Mouse (Mus musculus): ENCODE results near the gene Usp5. TPM values are rescaled to one million over a fixed set of nuclear protein-coding genes. Genes with fewer than 3 reads are reported as not detected.
"Not testable (repeated sequence)": the region's sequence is repeated elsewhere in the genome, so short reads cannot be mapped to it uniquely, and the experiment has no call there.

The Usp5 gene
- total RNA-seq, 4 experiments from 2014 or later, result 134 to 158 (median 154) TPM

DNA sequence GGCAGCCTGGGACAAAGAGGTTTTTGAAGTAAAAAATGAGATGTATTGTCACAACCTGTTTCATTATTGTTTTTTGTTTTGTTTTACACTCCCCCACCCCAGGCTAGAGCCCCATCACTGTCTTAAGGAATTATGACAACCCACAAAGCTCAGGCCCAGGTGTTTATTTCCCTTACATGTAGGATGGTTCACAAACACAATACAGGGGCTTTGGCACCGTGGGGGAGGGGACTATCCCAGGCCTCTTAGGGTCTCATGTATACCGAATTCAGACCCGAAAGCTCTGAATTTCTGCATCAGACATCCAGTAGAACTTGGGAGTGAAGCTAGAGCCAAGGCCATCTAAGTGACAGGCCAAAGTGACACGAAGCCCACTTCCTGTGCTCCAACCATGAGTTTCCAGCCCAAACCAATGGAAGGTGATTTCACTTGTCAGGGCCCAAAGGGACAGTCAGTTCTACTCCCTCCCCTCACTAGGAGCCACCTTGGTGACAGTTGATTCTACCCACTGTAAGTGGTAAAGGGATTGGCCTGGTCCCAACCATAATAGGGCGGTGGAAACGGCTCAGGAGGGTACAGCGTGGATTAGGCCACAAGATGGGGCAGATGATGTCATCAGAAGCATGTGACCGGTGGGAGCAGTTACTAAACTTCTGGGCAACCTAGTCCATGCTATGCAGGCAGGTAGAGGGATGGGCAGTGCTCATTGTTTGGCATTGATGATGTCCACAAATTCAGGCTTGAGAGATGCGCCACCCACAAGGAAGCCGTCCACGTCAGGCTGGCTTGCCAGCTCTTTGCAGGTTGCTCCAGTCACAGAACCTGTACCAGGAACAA is 18.5 kb downstream of the Usp5 start:
- DNase-seq, result not testable (repeated sequence)

DNA sequence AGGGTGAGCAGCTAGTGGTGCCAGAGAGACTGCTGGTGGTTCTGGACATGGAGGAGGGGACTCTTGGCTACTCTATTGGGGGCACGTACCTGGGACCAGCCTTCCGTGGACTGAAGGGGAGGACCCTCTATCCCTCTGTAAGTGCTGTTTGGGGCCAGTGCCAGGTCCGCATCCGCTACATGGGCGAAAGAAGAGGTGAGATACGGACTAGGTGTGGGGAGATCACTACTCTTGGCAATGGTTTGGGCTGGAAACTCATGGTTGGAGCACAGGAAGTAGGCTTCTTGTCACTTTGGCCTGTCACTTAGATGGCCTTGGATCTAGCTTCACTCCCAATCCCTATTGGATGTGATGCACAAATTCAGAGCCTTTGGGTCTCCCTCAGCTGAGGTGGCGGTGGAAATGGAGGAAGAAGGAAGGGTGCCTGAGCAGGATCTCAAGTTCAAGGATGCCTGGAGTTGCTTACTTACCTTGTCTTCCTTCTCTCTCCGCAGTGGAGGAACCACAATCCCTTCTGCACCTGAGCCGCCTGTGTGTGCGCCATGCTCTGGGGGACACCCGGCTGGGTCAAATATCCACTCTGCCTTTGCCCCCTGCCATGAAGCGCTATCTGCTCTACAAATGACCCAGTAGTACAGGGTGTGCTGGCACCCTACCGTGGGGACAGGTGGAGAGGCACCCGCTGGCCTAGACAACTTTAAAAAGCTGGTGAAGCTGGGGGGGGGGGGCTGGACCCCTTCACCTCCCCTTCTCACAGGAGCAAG is 19.3 kb downstream of the Usp5 start:
- no peak for DNase-seq

DNA sequence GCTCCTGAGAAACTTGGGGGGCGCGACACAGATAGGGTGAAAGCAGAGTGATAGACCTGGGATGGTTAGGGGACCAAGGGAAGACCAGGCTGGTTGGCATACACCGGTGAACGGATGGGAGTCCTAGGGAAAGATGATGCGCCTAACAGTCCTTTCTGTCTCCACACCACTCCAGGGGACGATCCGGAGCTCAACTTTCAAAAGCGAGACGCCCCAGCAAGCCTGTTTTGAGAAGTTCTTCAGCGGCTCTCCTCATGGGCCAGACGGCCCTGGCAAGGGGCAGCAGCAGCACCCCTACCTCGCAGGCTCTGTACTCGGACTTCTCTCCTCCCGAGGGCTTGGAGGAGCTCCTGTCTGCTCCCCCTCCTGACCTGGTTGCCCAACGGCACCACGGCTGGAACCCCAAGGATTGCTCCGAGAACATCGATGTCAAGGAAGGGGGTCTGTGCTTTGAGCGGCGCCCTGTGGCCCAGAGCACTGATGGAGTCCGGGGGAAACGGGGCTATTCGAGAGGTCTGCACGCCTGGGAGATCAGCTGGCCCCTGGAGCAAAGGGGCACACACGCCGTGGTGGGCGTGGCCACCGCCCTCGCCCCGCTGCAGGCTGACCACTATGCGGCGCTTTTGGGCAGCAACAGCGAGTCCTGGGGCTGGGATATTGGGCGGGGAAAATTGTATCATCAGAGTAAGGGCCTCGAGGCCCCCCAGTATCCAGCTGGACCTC is 20.1 kb downstream of the Usp5 start:
- DNase-seq, result peak; percentile 78

DNA sequence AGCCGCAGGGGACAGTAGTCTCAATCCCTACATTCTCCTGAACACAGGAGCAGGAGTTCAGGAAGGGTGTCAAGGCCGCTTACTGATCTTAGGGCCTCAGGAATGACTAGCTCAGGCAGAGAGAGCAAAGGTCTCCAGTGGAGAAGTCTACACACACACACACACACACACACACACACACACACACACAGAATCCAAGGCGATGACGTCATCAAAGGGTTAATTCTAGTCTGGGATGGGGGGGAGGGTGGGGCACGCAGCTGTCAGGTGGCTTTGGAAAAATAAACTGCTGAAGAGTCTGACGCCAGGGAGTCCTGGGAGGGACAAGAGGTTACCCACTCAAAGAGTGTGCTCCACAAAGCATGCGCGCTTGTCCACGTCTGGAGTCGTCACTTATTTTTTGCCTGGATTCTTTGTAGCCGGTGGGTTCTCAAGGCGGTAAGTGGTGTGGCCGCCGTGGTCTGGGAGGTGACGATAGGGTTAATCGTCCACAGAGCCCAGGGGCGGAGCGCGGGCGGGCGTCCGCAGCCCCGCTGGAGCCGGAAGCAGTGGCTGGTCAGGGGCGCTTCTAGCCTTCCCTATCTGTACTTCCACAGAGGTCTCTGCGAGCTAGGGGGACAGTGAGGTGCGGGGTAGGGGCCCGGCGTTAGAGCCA is 20.8 kb downstream of the Usp5 start, which contains the start of gene Spsb2:
Spsb2 (plus strand) TSS at position 304 of the 655 bp plus-strand sequence.
- DNase-seq, result peak; percentile 71

DNA sequence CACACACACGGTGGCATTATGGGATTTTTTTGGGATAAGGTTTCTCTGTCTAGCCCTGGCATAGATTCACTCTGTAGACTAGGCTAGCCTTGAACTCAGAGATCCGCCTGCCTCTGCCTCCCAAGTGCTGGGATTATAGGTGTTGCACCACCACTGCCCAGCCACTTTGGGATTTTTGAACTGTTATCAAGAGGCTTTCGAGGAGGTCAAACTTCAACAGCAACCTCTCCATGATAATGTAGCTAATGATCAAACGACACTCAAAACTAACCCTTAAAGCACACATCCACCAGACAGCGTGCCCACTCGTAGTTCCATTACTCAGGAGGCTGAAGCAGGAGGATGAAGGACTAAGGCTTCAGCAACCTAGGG is 21.3 kb downstream of the Usp5 start:
- no peak for DNase-seq

DNA sequence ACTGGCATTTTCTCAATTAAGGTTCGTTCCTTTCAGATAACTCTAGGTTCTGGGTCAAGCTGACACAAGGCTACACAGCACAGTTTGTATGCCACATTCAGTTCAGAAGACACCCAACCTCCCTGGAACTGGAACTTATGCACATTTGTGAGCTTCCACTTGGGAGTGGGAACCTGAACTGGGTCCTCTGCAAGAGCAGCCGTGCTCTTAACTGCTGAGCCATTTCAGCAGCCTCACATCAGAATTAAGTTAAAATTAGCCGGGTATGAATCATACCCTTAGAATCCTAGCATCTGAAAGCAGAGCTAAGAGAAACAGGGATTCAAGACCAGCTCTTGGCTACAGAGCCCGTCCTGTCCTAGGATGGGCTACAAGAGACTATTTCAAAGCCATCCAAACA is 21.9 kb downstream of the Usp5 start:
- DNase-seq, result no peak

DNA sequence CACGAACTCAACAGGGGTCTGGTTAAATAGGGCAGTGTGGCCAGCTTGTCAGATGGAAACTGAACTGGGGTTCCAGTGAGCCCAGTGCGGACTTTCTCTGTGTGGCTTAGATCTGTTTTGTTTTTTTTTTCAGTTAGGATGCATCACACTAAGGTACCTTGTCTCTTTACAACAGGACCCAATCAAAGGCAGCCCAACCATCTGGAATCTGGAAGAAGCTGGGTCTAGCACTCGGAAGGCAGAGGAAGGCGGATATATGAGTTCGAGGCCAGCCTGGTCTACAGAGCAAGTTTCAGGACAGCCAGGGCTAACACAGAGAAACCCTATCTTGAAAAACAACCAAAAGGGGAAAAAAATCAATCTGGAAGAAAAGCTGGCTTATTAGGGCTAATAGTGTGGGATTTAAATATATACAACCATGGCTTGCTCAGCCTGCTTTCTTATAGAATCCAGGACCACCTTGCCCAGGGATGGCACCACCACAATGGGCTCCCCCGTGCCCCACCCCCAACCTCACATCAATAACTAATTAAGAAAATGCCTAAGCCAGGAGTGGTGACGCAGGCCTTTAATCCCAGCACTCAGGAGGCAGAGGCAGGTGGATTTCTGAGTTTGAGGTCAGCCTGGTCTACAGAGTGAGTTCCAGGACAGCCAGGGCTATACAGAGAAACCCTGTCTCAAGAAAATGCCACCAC is 22.7 kb downstream of the Usp5 start:
- DNase-seq, result no peak

DNA sequence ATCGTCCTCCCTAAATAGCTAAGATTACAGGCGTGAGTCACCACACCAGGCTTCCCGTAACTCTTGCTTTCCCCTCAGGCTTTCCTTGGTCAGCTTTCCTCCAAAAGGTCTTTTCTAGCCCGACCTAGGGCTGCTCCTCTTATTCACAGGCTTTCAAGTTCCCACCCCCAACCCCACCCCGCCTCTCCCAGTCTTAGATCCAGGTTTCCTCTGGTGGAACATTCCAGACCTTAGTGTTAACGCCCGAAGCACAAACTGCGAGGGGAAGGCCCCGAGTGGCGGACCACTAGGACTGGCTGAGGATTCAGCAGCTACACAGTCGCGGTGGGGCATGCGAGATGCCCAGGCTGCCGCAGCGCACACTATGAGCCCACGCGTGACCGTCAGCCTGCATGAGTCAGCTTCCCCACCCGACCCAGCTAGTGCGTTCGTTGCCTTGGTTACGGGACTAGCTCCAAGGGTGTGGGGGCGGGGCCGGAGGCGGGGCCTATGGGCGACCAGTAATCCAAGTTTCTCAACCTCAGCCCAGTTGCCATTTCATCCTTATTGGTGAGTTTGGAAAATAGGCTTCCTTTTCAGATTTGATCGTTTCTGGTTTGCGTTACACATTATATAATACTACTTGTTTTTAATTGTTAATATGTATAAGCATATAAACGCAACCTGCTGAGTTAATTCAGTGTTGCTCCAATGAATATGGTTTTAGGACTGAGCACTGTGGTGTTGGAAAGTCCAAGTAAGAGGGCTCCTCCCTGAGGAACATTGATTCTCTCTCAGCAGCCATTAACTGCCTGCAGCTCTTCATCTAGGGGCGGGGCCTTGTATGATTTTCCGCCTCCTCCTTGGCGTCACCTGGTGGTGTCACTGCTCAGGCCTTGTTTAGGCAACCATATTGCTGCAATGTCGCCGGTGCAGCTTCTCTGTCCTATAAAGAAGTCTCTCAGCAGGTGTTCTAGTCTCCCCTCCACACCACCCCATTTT is 23.7 kb downstream of the Usp5 start:
- DNase-seq, result peak; percentile 96

DNA sequence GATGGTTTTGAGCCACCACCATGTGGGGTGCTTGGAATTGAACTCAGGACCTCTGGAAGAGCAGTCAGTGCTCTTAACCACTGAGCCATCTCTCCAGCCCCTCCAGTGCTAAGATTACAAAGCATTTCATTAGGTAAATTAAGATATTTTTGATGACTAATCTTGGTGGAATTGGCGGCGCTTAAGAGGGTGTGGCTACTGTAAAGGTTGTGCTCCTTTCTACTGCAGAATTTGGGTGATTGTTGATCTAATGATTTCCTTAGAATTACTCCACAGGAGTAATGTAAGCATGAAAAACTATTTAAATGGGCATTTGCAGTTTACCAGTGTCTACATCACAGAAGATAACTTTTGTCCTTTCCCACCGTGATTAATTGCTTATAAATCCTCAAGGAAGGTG is 24.9 kb downstream of the Usp5 start:
- DNase-seq, result no peak

DNA sequence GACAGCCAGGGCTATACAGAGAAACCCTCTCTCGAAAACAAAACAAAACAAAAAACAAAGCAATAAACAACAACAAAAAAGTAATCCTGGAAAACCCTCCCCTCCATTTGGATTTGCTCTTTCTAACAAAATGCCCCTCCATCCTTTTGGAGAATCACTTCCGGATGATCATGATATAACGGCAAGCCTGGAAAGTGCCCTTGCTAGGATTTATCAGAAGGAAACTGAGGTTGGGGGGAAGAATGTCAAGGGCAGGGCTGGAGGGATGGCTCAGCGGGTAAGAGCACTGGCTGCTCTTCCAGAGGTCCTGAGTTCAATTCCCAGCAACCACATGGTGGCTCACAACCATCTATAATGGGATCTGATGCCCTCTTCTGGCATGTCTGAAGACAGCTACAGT is 25.6 kb downstream of the Usp5 start:
- not testable (repeated sequence) for DNase-seq

DNA sequence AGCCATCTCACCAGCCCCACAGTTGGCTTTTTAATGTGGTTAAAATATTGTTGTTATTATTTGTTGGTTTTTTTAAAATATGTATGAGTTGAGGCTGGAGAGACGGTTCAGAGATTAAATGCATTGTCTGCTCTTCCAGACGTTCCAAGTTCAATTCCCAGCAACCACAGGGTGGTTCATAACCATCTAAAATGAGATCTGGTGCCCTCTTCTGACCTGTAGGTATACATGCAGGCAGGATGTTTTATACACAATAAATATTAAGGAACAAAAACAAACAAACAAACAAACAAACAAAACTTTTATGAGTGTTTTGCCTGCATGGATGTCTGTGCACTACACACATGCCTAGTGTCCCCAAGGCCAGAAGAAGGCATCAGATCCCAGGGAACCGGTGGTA is 26.2 kb downstream of the Usp5 start:
- DNase-seq, result no peak

DNA sequence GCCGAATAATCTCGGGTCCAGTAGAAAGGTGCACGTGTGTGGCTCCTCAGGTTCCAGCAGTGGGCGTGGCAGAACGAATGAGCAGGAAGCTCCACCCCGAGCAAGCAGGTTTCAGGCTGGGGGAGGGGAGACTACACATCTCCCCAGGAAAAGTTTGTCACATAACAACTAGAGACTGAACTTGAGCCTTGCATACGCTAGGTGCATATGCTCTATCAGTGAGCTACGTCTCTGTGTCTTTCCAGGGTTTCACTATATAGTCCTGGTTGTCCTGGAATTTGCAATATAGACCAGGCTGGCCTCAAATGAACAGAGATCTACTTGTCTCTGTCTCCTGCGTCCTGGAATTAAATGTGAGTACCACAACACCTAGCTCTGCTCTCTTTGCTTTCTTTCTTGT is 26.9 kb downstream of the Usp5 start:
- not testable (repeated sequence) for DNase-seq

DNA sequence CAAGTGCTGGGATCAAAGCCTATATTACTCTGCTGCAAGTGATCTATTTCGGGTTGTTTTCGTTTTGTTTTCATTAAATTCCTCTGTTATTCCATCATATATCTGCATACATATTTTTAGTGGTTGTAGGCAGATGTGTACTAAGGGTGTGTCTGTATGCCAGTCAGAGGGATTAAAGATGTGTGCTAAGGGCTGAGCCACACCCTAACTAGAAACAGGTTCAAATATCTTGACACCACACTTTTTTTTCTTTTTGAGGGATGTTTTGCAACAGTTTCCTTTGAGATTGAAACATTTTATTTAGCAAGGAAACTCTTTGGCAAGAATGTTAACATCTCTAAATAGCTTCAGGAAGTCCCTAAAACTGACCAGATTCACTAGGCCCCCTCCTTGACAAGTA is 33.1 kb downstream of the Usp5 start:
- DNase-seq, result no peak

DNA sequence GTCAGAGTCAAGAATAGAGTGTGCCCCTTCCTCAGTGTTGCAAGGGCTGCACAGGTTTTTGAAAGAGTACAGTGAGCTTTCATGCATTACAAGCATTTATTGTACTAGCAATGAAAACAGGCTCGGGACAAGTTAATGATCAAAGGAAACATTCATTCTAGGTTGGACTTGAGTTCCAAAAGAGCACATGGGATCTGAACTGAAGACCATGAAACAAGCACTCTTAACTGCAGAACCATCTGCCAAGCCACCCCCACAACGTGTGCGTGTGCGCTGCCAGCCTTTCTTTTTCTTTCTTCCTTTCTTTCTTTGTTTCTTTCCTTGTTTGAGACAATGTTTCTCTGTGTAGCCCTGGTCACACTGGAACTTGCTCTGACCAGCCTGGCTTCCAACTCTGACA is 33.5 kb downstream of the Usp5 start:
- no peak for DNase-seq

DNA sequence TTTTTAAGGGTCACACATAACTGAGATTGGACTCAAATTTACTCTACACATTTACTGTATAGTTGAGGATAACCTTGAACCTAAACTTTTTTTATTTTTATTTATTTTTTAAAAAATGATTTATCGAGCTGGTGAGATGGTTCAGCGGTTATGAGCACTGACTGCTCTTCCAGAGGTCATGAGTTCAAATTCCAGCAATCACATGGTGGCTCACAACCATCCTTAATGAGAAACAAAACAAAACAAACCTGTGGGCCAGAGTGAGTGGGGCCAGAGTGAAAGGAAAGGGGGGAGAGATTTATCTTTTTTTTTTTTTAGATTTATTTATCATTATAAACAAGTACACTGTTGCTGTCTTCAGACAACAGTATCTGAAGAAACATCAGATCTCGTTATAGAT is 37.4 kb downstream of the Usp5 start:
- no peak for DNase-seq

DNA sequence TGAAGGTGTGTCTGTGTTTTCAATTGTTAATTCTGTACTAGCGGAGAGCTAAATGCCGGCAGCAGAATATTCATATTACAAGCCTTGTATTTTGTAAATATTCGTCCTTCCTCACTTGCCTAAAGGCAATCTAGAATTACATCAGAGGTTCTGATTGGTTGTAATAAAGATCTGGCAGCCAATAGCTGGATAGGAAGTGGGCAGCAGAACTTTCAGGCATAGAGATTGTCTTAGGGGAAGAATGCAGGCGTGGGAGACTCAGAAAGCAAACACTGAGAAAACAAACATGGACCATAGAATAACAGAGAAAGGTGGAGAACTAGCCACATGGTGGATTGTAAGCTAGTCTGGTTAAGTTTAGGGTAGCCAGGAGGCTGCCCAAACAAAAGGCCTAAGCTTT is 39.2 kb downstream of the Usp5 start:
- no peak for DNase-seq

DNA sequence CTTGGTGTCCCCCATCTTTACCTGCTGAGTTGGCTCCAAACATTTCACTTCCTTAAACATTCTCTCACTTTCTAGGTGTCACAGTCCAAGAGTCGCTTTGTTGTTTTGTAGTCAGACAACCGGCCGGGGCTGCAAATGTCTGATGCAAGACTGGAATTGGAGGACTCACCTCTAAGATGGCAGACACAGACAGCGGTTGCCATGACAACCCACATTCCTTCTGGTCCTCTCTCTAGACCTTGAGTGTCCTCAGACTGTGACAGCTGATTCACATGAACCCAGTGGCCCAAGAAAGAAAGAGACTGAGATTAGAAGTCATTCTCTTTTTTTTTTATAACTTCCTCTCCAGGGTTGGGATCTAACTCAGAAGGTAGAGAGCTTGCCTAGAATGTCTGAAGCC is 39.8 kb downstream of the Usp5 start:
- DNase-seq, result no peak

DNA sequence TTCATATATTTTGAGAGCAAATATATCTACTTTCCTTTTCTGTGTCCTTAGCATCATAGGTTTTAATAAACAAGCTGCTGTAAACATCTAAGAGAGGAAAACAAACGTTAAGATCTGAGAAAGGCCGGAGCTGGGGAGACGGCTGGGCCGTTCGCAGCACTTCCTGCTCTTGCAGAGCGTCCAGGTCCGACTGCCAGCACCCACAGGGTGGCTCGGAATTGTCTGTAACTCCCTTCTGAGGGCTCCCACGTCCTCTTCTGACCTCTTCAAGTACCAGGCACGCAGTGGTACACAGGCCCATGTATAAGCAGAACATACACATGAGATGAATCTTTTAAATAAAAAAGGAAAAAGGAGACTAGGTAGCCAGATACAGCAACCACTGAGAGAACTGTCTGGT is 41.6 kb downstream of the Usp5 start:
- no peak for DNase-seq

DNA sequence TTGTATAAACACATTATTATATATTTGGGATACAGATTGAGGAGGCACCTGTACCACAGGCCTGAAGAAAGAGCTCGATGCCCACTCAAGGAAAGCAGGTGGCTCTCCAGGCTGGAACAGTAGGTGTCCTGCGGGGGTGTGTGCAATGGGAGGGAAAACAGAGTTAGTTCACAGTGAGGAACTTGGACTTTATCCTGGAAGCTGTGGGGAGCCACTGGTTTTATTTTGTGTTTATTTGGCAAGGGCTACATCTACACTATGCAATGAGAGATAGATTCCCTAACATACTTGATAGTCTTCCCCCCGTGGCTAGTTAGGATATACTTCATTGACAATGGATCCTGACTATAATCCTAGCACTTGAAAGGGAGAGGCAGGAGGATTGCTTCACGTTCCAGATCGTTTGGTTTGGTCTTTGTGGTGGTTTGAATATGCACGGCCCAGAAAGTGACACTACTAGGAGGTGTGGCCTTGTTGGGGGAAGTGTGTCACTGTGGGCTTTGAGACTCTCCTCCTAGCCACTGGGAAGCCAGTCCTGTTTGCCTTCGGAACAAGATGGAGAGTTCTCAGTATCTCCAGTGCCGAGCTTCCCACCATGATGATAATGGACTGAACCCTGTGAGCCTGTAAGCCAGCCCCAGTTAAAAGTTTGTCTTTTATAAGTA is 42.4 kb downstream of the Usp5 start:
- no peak for DNase-seq

DNA sequence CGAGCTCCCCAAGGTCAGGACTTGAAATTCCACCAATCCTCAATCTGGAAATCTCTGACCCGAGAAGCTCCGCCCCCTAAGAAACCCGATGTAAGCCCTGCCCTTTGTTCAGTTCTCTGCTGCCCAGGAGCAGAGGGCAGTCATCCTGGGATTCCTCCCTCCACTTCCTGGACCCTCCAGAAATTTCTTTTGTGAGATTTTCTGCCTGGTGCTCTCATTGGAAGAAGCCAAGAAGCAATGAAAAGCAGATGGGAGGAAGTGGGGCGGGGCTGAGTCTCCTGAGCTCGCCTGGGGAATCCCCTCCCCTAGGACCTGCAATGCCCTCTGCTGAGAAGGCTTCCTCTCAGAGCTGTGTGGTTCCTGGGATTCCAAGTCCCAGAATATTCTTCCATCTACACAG is 46.8 kb downstream of the Usp5 start:
- no peak for DNase-seq

All from adrenal gland, adult 8-10 months (tissue).